Mouse (Mus musculus) myocyte (in vitro differentiated cells): ENCODE data around the gene Eif4a1. TPM values are rescaled to one million over a fixed set of nuclear protein-coding genes. Genes with fewer than 3 reads are reported as not detected.

Experiments used
- H3K27me3 ChIP-seq: one replicate; pipeline ENCODE4 v1.6.1; 2011; ENCODE audit not compliant: control insufficient read depth, insufficient read depth, insufficient read length
- H3K36me3 ChIP-seq: one replicate; pipeline ENCODE4 v1.6.1; 2011; ENCODE audit not compliant: control insufficient read depth, insufficient read depth
- H3K4me2 ChIP-seq: one replicate; pipeline ENCODE4 v1.6.1; 2011; ENCODE audit warnings: low read depth, control low read depth
- H3K4me3 ChIP-seq: one replicate; pipeline ENCODE4 v1.5.1; 2011; ENCODE audit warnings: mild to moderate bottlenecking, control low read depth, moderate library complexity
- H3K79me2 ChIP-seq: one replicate; pipeline ENCODE4 v1.6.1; 2011; ENCODE audit not compliant: control insufficient read depth, insufficient read depth
- H3ac ChIP-seq: one replicate; pipeline ENCODE4 v1.6.1; 2011; ENCODE audit not compliant: control insufficient read depth, insufficient read length
- CEBPB ChIP-seq: IDR thresholded peaks from 2 replicates; pipeline ENCODE4 v1.6.1; 2011; ENCODE audit warnings: mild to moderate bottlenecking, moderate library complexity; ENCODE audit not compliant: poor library complexity, insufficient read depth, severe bottlenecking
- E2F4 ChIP-seq: IDR thresholded peaks from one replicate; pipeline ENCODE4 v1.6.1; 2011; ENCODE audit warnings: mild to moderate bottlenecking, control low read depth, moderate library complexity; ENCODE audit not compliant: insufficient read depth
- MAX ChIP-seq: IDR thresholded peaks from one replicate; pipeline ENCODE4 v1.6.1; 2011; ENCODE audit warnings: low read depth, mild to moderate bottlenecking, control low read depth
- MYOD1 ChIP-seq, 3 experiments: IDR thresholded peaks; one replicate each; pipeline ENCODE4 v1.6.1; 2011; ENCODE audit warnings: control low read depth in 2 of 3, low read depth in 2 of 3, mild to moderate bottlenecking in 2 of 3, moderate library complexity in 1 of 3; ENCODE audit not compliant: insufficient read length in 2 of 3, control insufficient read depth in 1 of 3
- MYOG ChIP-seq, 3 experiments: IDR thresholded peaks; one replicate each; pipeline ENCODE4 v1.6.1; 2011; ENCODE audit warnings: control low read depth in 2 of 3, low read depth in 2 of 3, mild to moderate bottlenecking in 2 of 3; ENCODE audit not compliant: insufficient read length in 2 of 3, control insufficient read depth in 1 of 3, insufficient read depth in 1 of 3
- POLR2A ChIP-seq: IDR thresholded peaks from one replicate; pipeline ENCODE4 v1.6.1; 2011; ENCODE audit warnings: low read depth, mild to moderate bottlenecking, control low read depth, moderate library complexity; ENCODE audit not compliant: insufficient read length
- POLR2AphosphoS2 ChIP-seq: IDR thresholded peaks from one replicate; pipeline ENCODE4 v1.6.1; 2011; ENCODE audit warnings: low read depth, control low read depth; ENCODE audit not compliant: insufficient read length
- REST ChIP-seq: IDR thresholded peaks from one replicate; pipeline ENCODE4 v1.6.1; 2011; ENCODE audit warnings: mild to moderate bottlenecking, control low read depth, moderate library complexity; ENCODE audit not compliant: insufficient read depth, insufficient read length
- SRF ChIP-seq: IDR thresholded peaks from one replicate; pipeline ENCODE4 v1.6.1; 2011; ENCODE audit warnings: low read depth; ENCODE audit not compliant: control insufficient read depth, insufficient read length
- TCF12 ChIP-seq: IDR thresholded peaks from one replicate; pipeline ENCODE4 v1.6.1; 2011; ENCODE audit warnings: mild to moderate bottlenecking, control low read depth; ENCODE audit not compliant: poor library complexity, insufficient read depth, severe bottlenecking
- TCF3 ChIP-seq: IDR thresholded peaks from one replicate; pipeline ENCODE4 v1.6.1; 2011; ENCODE audit warnings: low read depth, control low read depth; ENCODE audit not compliant: insufficient read length
- USF1 ChIP-seq: IDR thresholded peaks from one replicate; pipeline ENCODE4 v1.6.1; 2011; ENCODE audit warnings: low read depth, mild to moderate bottlenecking, control low read depth, moderate library complexity
- polyA plus RNA-seq: library from polyadenylated mRNA; unstranded; fragments of >200 nt; fragmentation: generic; extraction: Trizol; gene quantifications from one replicate; pipeline ENCODE4 v1.2.1, GENCODE M21; 2012; ENCODE audit warnings: missing spikeins

Eif4a1 gene
- polyA plus RNA-seq, 1 experiment: 553 TPM

DNA sequence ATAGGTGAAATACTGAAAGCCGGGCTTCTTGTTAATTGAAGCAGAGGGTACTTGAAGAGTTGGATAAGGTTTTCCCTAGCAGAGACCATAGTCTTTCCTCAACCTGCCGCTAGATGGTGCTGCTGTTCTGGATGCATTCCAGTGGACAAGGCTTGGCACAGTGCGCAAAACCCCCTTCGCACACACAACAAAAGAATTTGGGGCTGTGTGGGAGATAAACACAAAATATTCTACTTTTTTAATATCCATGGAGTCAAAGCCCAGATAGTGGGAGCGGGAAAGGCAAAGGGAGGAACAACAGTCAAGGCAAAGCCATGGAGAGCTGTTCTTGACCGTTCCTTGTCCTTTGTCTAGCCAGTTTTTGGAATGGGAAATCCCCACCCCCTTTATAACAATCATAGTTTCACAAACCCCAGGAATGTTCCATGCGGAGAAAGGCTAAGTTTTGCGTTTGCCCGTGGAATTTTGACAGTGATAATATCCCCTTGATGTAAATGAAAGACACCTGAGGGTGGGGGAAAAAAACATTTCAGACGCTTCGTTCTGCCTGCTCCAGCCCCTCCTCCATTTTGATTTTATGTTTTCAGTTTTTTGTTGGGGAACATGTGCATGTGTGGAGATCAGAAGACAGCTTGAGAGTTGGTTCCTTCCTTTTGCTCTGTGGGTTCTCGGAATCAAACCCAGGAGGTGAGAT, 10.8 kb upstream of the Eif4a1 start:
- Histone ChIP-seq H3K4me3 (peak overlapping the region; percentile 83), H3ac (no peak overlapping the region), H3K79me2 (peaks cover 28% of the 10 kb centered on the region), H3K36me3 (peaks cover 10% of the 10 kb centered on the region), H3K4me2 (peak overlapping the region; percentile 88), H3K27me3 (no peaks in the 10 kb centered on the region)
- TF ChIP-seq REST: no peak
- no peak for TF ChIP-seq E2F4
- no peak for TF ChIP-seq POLR2AphosphoS2
- TF ChIP-seq MAX: no peak
- TF ChIP-seq SRF: no peak
- no peak for TF ChIP-seq MYOG (IDR thresholded peaks at IDR 0.05; ENCODE audit: control insufficient read depth in 1 of 3, insufficient read depth in 1 of 3, insufficient read length in 2 of 3, low read depth in 2 of 3)
- TF ChIP-seq MYOD1 (IDR thresholded peaks at IDR 0.05; ENCODE audit: control insufficient read depth in 1 of 3, insufficient read length in 2 of 3, low read depth in 2 of 3): no peak
- TF ChIP-seq USF1: no peak
- TF ChIP-seq POLR2A: no peak
- no peak for TF ChIP-seq CEBPB
- TF ChIP-seq TCF12: no peak
- TF ChIP-seq TCF3: no peak

DNA sequence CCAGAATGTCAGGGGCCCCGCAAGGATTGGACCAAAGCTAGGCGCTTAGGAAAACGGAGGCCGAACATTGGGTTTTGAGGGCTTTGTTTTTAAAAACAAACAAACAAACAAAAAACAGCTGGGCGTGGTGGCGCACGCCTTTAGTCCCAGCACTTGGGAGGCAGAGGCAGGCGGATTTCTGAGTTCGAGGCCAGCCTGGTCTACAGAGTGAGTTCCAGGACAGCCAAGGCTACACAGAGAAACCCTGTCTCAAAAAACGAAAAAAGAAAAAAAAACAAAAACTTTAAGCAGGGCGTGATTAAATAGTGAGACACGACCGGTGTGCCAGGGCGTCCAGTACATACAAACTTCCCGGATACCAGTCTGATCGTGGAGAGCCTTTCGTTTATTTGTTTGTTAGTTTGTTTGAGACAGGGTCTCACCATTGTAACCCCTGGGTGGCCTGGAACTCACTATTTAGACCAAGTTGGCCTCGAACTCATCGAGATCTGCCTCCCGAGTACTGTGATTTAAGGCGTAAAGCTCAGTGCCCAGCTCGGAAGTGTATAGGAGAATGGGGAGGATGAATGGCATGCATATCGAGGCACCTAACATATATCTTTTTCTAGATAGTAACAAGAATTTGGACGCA, 10.1 kb upstream of the Eif4a1 start:
- Histone ChIP-seq H3ac (peak overlapping the region; percentile 54), H3K4me2 (peak overlapping the region; percentile 88), H3K36me3 (peaks cover 11% of the 10 kb centered on the region), H3K79me2 (peaks cover 28% of the 10 kb centered on the region), H3K27me3 (no peaks in the 10 kb centered on the region), H3K4me3 (peak overlapping the region; percentile 83)
- no peak for TF ChIP-seq MYOG (IDR thresholded peaks at IDR 0.05; ENCODE audit: control insufficient read depth in 1 of 3, insufficient read depth in 1 of 3, insufficient read length in 2 of 3, low read depth in 2 of 3)

DNA sequence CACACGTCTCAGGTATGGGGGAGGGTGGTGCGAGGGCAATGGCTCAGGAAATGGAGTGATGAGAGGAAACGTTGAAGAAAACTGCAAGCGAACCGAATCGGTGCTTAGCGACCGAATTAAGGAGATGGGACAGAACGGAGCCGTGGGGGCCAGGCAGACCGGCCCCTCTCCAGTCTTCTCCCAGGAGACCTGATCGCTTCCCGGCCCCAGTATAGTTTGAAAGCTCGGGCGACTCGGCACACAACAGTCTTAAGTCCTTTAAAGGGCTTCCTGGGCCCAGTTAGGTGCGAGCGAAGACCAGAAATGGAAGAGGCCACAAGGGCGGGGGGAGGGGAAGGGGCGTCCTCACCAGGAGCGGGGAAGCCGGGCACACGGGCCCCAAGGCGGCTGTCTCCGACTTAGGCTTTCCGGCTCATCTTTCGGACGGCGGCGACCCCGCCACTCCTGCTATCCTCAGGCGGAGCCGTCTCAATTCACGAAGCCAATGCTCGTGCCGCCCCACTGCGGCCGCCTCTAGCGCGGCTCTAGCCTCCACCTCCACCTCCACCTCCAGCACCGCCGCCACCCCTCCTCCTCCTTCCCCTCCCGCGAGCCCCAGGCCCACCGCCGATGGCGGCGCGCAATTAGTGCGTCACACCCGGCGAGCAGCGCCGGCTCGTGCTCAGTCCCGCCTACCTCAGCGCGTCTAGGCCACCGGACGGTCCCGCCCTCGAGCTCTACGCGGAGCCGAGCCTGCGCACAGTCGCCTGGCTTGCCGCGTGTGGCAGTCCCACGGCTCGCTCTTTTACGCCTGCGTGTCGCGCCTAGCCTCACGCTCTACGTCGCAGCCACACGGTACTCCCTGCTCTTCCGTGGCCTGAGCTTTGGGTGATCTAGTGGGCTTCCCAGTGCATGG, 9.3 kb upstream of the Eif4a1 start, which contains the start of gene Senp3:
TSS of gene Senp3 (minus strand) at position 771 of the 895 bp plus-strand sequence.
- Histone ChIP-seq H3K79me2 (peaks cover 28% of the 10 kb centered on the region), H3ac (peak within 1 kb of the TSS; percentile 54), H3K36me3 (peaks cover 19% of the 10 kb centered on the region), H3K27me3 (no peaks in the 10 kb centered on the region), H3K4me3 (peak within 1 kb of the TSS; percentile 83), H3K4me2 (peak within 1 kb of the TSS; percentile 97)
- TF ChIP-seq E2F4 (no peak), TCF3 (no peak), SRF (peak; percentile 86), MYOD1 (IDR thresholded peaks at IDR 0.05; ENCODE audit: control insufficient read depth in 1 of 3, insufficient read length in 2 of 3, low read depth in 2 of 3) (no peak), POLR2AphosphoS2 (peak; percentile 99), POLR2A (peak; percentile 99), TCF12 (no peak), CEBPB (no peak), MAX (no peak), MYOG (IDR thresholded peaks at IDR 0.05; ENCODE audit: control insufficient read depth in 1 of 3, insufficient read depth in 1 of 3, insufficient read length in 2 of 3, low read depth in 2 of 3) (no peak), REST (peak; percentile 42), USF1 (no peak)

DNA sequence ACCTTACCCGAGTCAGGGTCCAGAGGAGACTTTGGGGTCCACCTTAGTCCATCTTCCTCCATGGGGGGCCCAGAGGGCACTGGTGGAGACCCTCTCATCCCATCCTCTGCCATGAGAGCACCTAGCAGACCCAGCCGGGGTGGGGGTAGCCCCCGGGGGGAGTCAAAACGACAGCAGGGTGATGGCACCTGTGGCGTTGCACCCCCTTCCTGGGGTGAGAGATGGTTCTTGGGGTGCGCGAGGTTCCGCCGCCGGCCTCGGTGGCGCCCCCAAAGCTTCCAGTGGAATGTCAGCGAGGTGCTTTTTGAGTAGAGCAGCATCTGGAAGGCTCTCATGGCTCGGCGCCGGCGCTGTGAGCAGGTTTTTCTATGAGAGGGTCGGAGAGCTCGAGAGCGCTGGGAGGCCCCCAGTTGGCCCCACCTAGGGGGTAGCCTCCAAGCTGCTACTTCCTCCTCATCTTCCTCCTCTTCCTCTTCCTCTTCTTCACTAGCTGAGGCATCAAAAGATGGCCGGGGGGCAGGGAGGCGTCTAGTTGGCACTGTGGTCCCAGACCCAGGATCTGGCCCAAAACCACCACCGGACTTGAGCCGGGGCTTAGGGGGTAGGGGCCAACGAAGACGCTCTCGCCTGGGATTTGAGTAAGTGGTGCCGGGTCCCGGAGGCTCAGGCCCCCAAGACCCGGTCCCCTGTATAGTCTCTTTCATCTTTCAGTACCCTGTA, 8.1 kb upstream of the Eif4a1 start:
- H3K27me3 ChIP-seq: no peaks in the 10 kb centered on the region
- H3K4me2 ChIP-seq: peak overlapping the region; percentile 97
- no peak overlapping the region for H3ac ChIP-seq
- peaks cover 32% of the 10 kb centered on the region for H3K36me3 ChIP-seq
- H3K79me2 ChIP-seq: peaks cover 28% of the 10 kb centered on the region
- no peak for TF ChIP-seq MYOG (IDR thresholded peaks at IDR 0.05; ENCODE audit: control insufficient read depth in 1 of 3, insufficient read depth in 1 of 3, insufficient read length in 2 of 3, low read depth in 2 of 3)
- TF ChIP-seq SRF: no peak
- no peak for TF ChIP-seq MAX
- TF ChIP-seq POLR2A: no peak
- no peak for TF ChIP-seq E2F4
- peak overlapping the region; percentile 83 for H3K4me3 ChIP-seq
